ENCODE assay signal across 34 mouse cellular contexts in the genomic region with DNA sequence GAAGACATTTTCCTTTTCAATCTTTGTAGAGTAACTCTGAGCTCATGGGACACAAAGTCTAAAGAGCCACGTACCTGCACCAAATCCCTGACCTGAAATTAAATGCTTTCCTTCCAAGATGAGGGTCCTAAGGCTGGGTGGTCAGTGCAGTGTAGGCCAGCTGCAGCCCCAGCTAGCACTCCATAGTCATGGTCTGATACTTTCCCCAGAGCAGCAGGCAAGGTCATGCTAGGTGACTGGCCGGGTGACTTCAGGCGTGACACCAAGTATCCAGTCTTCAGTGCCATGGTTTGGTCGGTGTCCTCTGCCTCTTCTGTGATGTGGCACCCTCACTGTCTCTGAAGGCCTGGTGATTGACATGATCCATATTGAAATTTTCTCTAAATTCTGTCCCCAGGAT. TPM values are rescaled to one million over a fixed set of nuclear protein-coding genes. Genes with fewer than 3 reads are reported as not detected.
"Had no signal": no experiment of that assay in that cellular context is flagged by ENCODE, and none has a peak within 500 bp of the region (broad histone marks: within the 10 kb centered on the region; RNA-seq: fewer than 3 reads in every experiment).

No protein-coding gene starts in this region.

- H3K9me3 ChIP-seq: limb, embryonic 10.5 days; limb, embryonic 15.5 days; liver, embryonic 12.5 days; liver, embryonic 13.5 days; liver, embryonic 15.5 days; lung, embryonic 15.5 days; midbrain, embryonic 10.5 days; midbrain, embryonic 12.5 days; midbrain, embryonic 13.5 days; midbrain, embryonic 15.5 days; neural tube, embryonic 12.5 days had no signal

- H3K27ac ChIP-seq: limb, embryonic 10.5 days; limb, embryonic 12.5 days; limb, embryonic 13.5 days; limb, embryonic 15.5 days; liver, embryonic 12.5 days; liver, embryonic 13.5 days; liver, embryonic 14.5 days; liver, embryonic 15.5 days; lung, embryonic 15.5 days; macrophage; midbrain, embryonic 10.5 days; midbrain, embryonic 12.5 days; midbrain, embryonic 13.5 days; midbrain, embryonic 15.5 days; neural tube, embryonic 12.5 days had no signal

- H3K4me2 ChIP-seq: limb, embryonic 12.5 days; limb, embryonic 13.5 days; limb, embryonic 15.5 days; liver, embryonic 11.5 days; liver, embryonic 12.5 days; liver, embryonic 13.5 days; liver, embryonic 15.5 days; lung, embryonic 14.5 days; lung, embryonic 15.5 days; midbrain, embryonic 11.5 days; midbrain, embryonic 12.5 days; midbrain, embryonic 13.5 days; midbrain, embryonic 15.5 days; neural tube, embryonic 12.5 days had no signal

- H3K36me3 ChIP-seq: limb, embryonic 10.5 days; limb, embryonic 12.5 days; limb, embryonic 13.5 days; limb, embryonic 15.5 days; liver, embryonic 12.5 days; liver, embryonic 13.5 days; liver, embryonic 15.5 days; lung, embryonic 15.5 days; midbrain, embryonic 10.5 days; midbrain, embryonic 12.5 days; midbrain, embryonic 13.5 days; midbrain, embryonic 15.5 days; neural tube, embryonic 12.5 days had no signal

- H3K4me3 ChIP-seq: limb, embryonic 10.5 days; limb, embryonic 12.5 days; limb, embryonic 13.5 days; limb, embryonic 15.5 days; liver, embryonic 12.5 days; liver, embryonic 13.5 days; liver, embryonic 15.5 days; lung, embryonic 15.5 days; megakaryocyte, embryonic 14.5 days; midbrain, embryonic 10.5 days; midbrain, embryonic 12.5 days; midbrain, embryonic 13.5 days; midbrain, embryonic 15.5 days; myocyte; neural tube, embryonic 12.5 days had no signal

- H3K4me1 ChIP-seq: limb, embryonic 10.5 days; limb, embryonic 12.5 days; limb, embryonic 13.5 days; limb, embryonic 15.5 days; liver, embryonic 12.5 days; liver, embryonic 13.5 days; liver, embryonic 15.5 days; lung, embryonic 15.5 days; midbrain, embryonic 10.5 days; midbrain, embryonic 13.5 days; midbrain, embryonic 15.5 days; neural tube, embryonic 12.5 days had no signal

- H3K9ac ChIP-seq: limb, embryonic 12.5 days; limb, embryonic 13.5 days; limb, embryonic 15.5 days; liver, embryonic 12.5 days; liver, embryonic 13.5 days; liver, embryonic 14.5 days; liver, embryonic 15.5 days; liver, postnatal 0 days; lung, embryonic 14.5 days; lung, embryonic 15.5 days; midbrain, embryonic 12.5 days; midbrain, embryonic 13.5 days; midbrain, embryonic 15.5 days; neural tube, embryonic 12.5 days had no signal

- ATAC-seq: liver, embryonic 12.5 days; liver, postnatal 0 days; lung, postnatal 0 days; midbrain, embryonic 13.5 days; midbrain, embryonic 15.5 days; midbrain, embryonic 16.5 days had no signal

- H3K27me3 ChIP-seq: limb, embryonic 12.5 days; limb, embryonic 15.5 days; liver, embryonic 13.5 days; liver, embryonic 15.5 days; lung, embryonic 15.5 days; midbrain, embryonic 13.5 days; midbrain, embryonic 15.5 days; neural tube, embryonic 12.5 days had no signal

- DNase-seq: left cerebral cortex, postnatal 4 days; liver; liver, embryonic 13.5 days; liver, postnatal 0 days; lung, adult 18-20 months; lung, adult 2 months; lung, embryonic 14.5 days; lung, postnatal 10 days; lung, postnatal 14 days; lung, postnatal 36 days; lung, postnatal 4 days; midbrain, embryonic 14.5 days had no signal

RNA-seq across cellular contexts. Expression of a gene that starts 11.4 kb away (rescaled TPM):
- polyA plus RNA-seq: neural tube, embryonic 12.5 days had no signal

RNA-seq across cellular contexts. Expression of a gene that starts 14.3 kb away (rescaled TPM):
- polyA plus RNA-seq: liver, adult 2 months; liver, embryonic 13.5 days; liver, embryonic 16.5 days; liver, postnatal 0 days; macrophage; myocyte had no signal
